10 mouse cellular contexts compared by ENCODE assay signal in the genomic region with DNA sequence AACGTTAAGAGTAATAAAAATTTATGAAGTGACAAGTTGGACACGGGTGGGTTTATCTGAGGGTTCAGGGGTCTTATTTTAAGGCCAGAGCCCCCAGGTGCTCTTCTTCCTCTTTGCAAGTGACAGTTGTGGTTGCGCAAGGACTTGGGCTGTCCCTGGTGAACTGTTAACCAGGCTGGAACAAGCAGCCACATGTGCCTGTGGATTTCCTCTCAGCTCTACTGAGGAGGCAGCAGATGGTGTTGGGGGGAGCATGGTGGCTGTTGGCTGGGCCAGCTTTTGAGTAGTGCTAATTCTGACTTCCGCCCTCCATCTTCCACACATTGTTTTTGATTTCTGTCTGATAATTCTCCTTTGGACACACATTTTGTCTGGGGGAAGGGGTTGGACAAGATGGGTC.
DNase-seq lines count a peak whose midpoint lies in the region; TF ChIP-seq lines count a peak whose summit lies in the region.
"Had no signal": no experiment of that assay in that cellular context is flagged by ENCODE, and none has a peak within 500 bp of the region (broad histone marks: within the 10 kb centered on the region; RNA-seq: fewer than 3 reads in every experiment).

No protein-coding gene starts in this region.

- no peak overlapping the region for H3K27ac ChIP-seq in gastrocnemius, adult 2 months

- DNase-seq in layer of hippocampus, adult 11-12 months (ENCODE audit: low spot score), result peak; percentile 17
- DNase-seq in layer of hippocampus, adult 9-10 months (ENCODE audit: low spot score), result no peak
- DNase-seq in T-cell, adult 2 months (ENCODE audit: low spot score), result peak; percentile 46
- peak; percentile 80 for DNase-seq in thymus, postnatal 14 days
- no peak for DNase-seq in frontal cortex, adult 2 months (ENCODE audit: extremely low spot score in 1 of 2, low spot score in 1 of 2)
- DNase-seq in testis, postnatal 14 days (ENCODE audit: low spot score), result no peak
- no peak for DNase-seq in gastrocnemius, adult 2 months
- DNase-seq: kidney, adult 18-20 months; lung, postnatal 4 days had no signal

- no peaks in the 10 kb centered on the region for H3K36me3 ChIP-seq in megakaryocyte, embryonic 14.5 days (replicated peaks; ENCODE audit: low read length)

- TF ChIP-seq CTCF in gastrocnemius, adult 2 months (IDR thresholded peaks at IDR 0.05), result no peak

- peaks cover 29% of the 10 kb centered on the region for H3K4me1 ChIP-seq in megakaryocyte, embryonic 14.5 days

- peak overlapping the region; percentile 50 for H3K4me3 ChIP-seq in megakaryocyte, embryonic 14.5 days (replicated peaks)
- H3K4me3 ChIP-seq in gastrocnemius, adult 2 months, result no peak overlapping the region

- intact Hi-C loops in gastrocnemius, adult 2 months (cut with DNase I), result no loop called here

- no peaks in the 10 kb centered on the region for H3K9me3 ChIP-seq in megakaryocyte, embryonic 14.5 days

- H3K27me3 ChIP-seq in megakaryocyte, embryonic 14.5 days (replicated peaks), result no peaks in the 10 kb centered on the region

Comparison
In these comparisons a context has a peak if more than half of its experiments do, and no peak if none do; other contexts are left out.
1. DNase-seq: peak in layer of hippocampus, adult 11-12 months (single experiment), T-cell, adult 2 months (single experiment) and thymus, postnatal 14 days (single experiment); none in layer of hippocampus, adult 9-10 months (single experiment), frontal cortex, adult 2 months (0 of 2), testis, postnatal 14 days (single experiment) and gastrocnemius, adult 2 months (single experiment).